15 mouse cellular contexts compared by ENCODE assay signal in genomic region chr9:42927498-42927897, GRCm38 (mm10). TPM values are rescaled to one million over a fixed set of nuclear protein-coding genes. Genes with fewer than 3 reads are reported as not detected.
DNase-seq lines count a peak whose midpoint lies in the region; ATAC-seq and TF ChIP-seq lines count a peak whose summit lies in the region.
"Had no signal": no experiment of that assay in that cellular context is flagged by ENCODE, and none has a peak within 500 bp of the region (broad histone marks: within the 10 kb centered on the region; RNA-seq: fewer than 3 reads in every experiment).

No protein-coding gene starts in this region.

- no peak overlapping the region for H3K9ac ChIP-seq in forebrain, embryonic 11.5 days (ENCODE audit: low read length)
- H3K9ac ChIP-seq in liver, postnatal 0 days (replicated peaks), result no peak overlapping the region
- H3K9ac ChIP-seq in liver, embryonic 12.5 days, result no peak overlapping the region
- no peak overlapping the region for H3K9ac ChIP-seq in limb, embryonic 11.5 days (ENCODE audit: low read length)
- H3K9ac ChIP-seq: forebrain, embryonic 12.5 days; neural tube, embryonic 13.5 days had no signal

- peaks cover 29% of the 10 kb centered on the region for H3K4me1 ChIP-seq in forebrain, embryonic 10.5 days
- no peaks in the 10 kb centered on the region; the same call in none of the 2 replicates for H3K4me1 ChIP-seq in forebrain, embryonic 11.5 days (replicated peaks; ENCODE audit: control insufficient read depth, insufficient read depth, low read length)
- no peaks in the 10 kb centered on the region for H3K4me1 ChIP-seq in liver, postnatal 0 days (ENCODE audit: insufficient read depth)
- no peaks in the 10 kb centered on the region for H3K4me1 ChIP-seq in liver, embryonic 12.5 days
- no peaks in the 10 kb centered on the region for H3K4me1 ChIP-seq in limb, embryonic 11.5 days (ENCODE audit: control insufficient read depth, insufficient read depth, low read length)

- H3K9me3 ChIP-seq in forebrain, embryonic 10.5 days, result no peaks in the 10 kb centered on the region
- no peaks in the 10 kb centered on the region for H3K9me3 ChIP-seq in forebrain, embryonic 11.5 days (ENCODE audit: control insufficient read depth, low read length)
- H3K9me3 ChIP-seq in liver, postnatal 0 days (ENCODE audit: low read length), result no peaks in the 10 kb centered on the region
- no peaks in the 10 kb centered on the region for H3K9me3 ChIP-seq in liver, embryonic 12.5 days (replicated peaks)
- H3K9me3 ChIP-seq in limb, embryonic 11.5 days (ENCODE audit: control insufficient read depth, low read length), result no peaks in the 10 kb centered on the region
- H3K9me3 ChIP-seq: forebrain, embryonic 12.5 days; neural tube, embryonic 13.5 days had no signal

- ATAC-seq in forebrain, embryonic 11.5 days (replicated peaks; ENCODE audit: low FRiP score), result no peak
- ATAC-seq in liver, postnatal 0 days, result peak; percentile 36
- ATAC-seq in liver, embryonic 12.5 days, result no peak
- ATAC-seq in limb, embryonic 11.5 days (ENCODE audit: insufficient number of reproducible peaks, low FRiP score, low TSS enrichment, low read depth), result peak; percentile 35; the same call in 1 of the 2 replicates
- ATAC-seq in monocyte, adult 5-6 weeks (replicated peaks; ENCODE audit: insufficient number of reproducible peaks, low FRiP score, low TSS enrichment, poor library complexity, severe bottlenecking), result no peak

- no peak overlapping the region for H3K4me2 ChIP-seq in forebrain, embryonic 11.5 days (ENCODE audit: low read depth, low read length, severe bottlenecking)
- H3K4me2 ChIP-seq in liver, postnatal 0 days (ENCODE audit: low read depth, low read length), result no peak overlapping the region
- H3K4me2 ChIP-seq in liver, embryonic 12.5 days, result no peak overlapping the region
- H3K4me2 ChIP-seq in limb, embryonic 11.5 days (ENCODE audit: low read depth, severe bottlenecking), result 0 out of 2 replicates have a peak overlapping the region, but pooled peaks have one; percentile 2
- H3K4me2 ChIP-seq: forebrain, embryonic 12.5 days; neural tube, embryonic 13.5 days had no signal

- H3K36me3 ChIP-seq in forebrain, embryonic 10.5 days (replicated peaks), result no peaks in the 10 kb centered on the region
- H3K36me3 ChIP-seq in forebrain, embryonic 11.5 days (ENCODE audit: control insufficient read depth, insufficient read depth, low read length), result no peaks in the 10 kb centered on the region
- H3K36me3 ChIP-seq in liver, postnatal 0 days (replicated peaks; ENCODE audit: insufficient read depth, low read length), result no peaks in the 10 kb centered on the region
- no peaks in the 10 kb centered on the region for H3K36me3 ChIP-seq in liver, embryonic 12.5 days
- H3K36me3 ChIP-seq in limb, embryonic 11.5 days (ENCODE audit: control insufficient read depth, insufficient read depth, low read length), result no peaks in the 10 kb centered on the region
- H3K36me3 ChIP-seq: forebrain, embryonic 12.5 days; neural tube, embryonic 13.5 days had no signal

- no peak for TF ChIP-seq EP300 in liver, postnatal 0 days (IDR thresholded peaks at IDR 0.05; ENCODE audit: low read depth)

- peak; percentile 17 for DNase-seq in forebrain, embryonic 10.5 days (ENCODE audit: extremely low spot score, low spot score)
- DNase-seq in forebrain, embryonic 11.5 days (ENCODE audit: low spot score), result no peak
- DNase-seq in liver, postnatal 0 days, result no peak
- peak; percentile 39 for DNase-seq in limb, embryonic 11.5 days (ENCODE audit: low spot score)
- DNase-seq in retina, embryonic 14.5 days (ENCODE audit: low spot score), result peak; percentile 62
- no peak for DNase-seq in layer of hippocampus, adult 9-10 months (ENCODE audit: low spot score)
- DNase-seq: cerebellum, postnatal 25 days; heart, postnatal 36 days; kidney, postnatal 14 days; right cerebral cortex, postnatal 14 days had no signal

- H3K27me3 ChIP-seq in forebrain, embryonic 10.5 days (ENCODE audit: poor library complexity, severe bottlenecking), result peaks cover 12% of the 10 kb centered on the region
- H3K27me3 ChIP-seq in forebrain, embryonic 11.5 days (ENCODE audit: control insufficient read depth, insufficient read depth, low read length), result no peaks in the 10 kb centered on the region
- H3K27me3 ChIP-seq in liver, postnatal 0 days (ENCODE audit: insufficient read depth, low read length), result no peaks in the 10 kb centered on the region
- H3K27me3 ChIP-seq in liver, embryonic 12.5 days (replicated peaks), result peaks cover 16% of the 10 kb centered on the region; the same call in 1 of the 2 replicates
- H3K27me3 ChIP-seq in limb, embryonic 11.5 days (ENCODE audit: control insufficient read depth, insufficient read depth, low read length), result no peaks in the 10 kb centered on the region

- no peak overlapping the region for H3K27ac ChIP-seq in forebrain, embryonic 10.5 days
- H3K27ac ChIP-seq in forebrain, embryonic 11.5 days (ENCODE audit: low read depth, low read length), result no peak overlapping the region
- no peak overlapping the region for H3K27ac ChIP-seq in liver, postnatal 0 days (ENCODE audit: low read depth)
- no peak overlapping the region for H3K27ac ChIP-seq in liver, embryonic 12.5 days
- no peak overlapping the region for H3K27ac ChIP-seq in limb, embryonic 11.5 days (replicated peaks; ENCODE audit: low read depth, low read length)
- H3K27ac ChIP-seq: forebrain, embryonic 12.5 days; macrophage; neural tube, embryonic 13.5 days had no signal

- H3K4me3 ChIP-seq in forebrain, embryonic 10.5 days, result no peak overlapping the region
- H3K4me3 ChIP-seq in forebrain, embryonic 11.5 days (ENCODE audit: low read depth, low read length), result no peak overlapping the region
- H3K4me3 ChIP-seq in liver, postnatal 0 days (ENCODE audit: low read depth, low read length), result no peak overlapping the region
- H3K4me3 ChIP-seq in liver, embryonic 12.5 days, result no peak overlapping the region
- H3K4me3 ChIP-seq in limb, embryonic 11.5 days (ENCODE audit: low read depth, low read length), result no peak overlapping the region
- H3K4me3 ChIP-seq: forebrain, embryonic 12.5 days; neural tube, embryonic 13.5 days had no signal

- 76% methylated on average over 10 of the region's 10 CpGs for WGBS in forebrain, embryonic 10.5 days
- 76% methylated on average over 10 of the region's 10 CpGs for WGBS in forebrain, embryonic 11.5 days
- 62% methylated on average over 10 of the region's 10 CpGs for WGBS in liver, postnatal 0 days (ENCODE audit: insufficient replicate concordance)
- 64% methylated on average over 10 of the region's 10 CpGs for WGBS in liver, embryonic 12.5 days (ENCODE audit: insufficient replicate concordance)
- WGBS in limb, embryonic 11.5 days, result 52% methylated on average over 10 of the region's 10 CpGs

- TF ChIP-seq CTCF in liver, postnatal 0 days (IDR thresholded peaks at IDR 0.05; ENCODE audit: low read depth), result no peak

RNA-seq across cellular contexts. Expression of gene Grik4, which starts 16.8 kb away (rescaled TPM):
- 1.0 and 1.5 TPM in 2 replicates for polyA plus RNA-seq in forebrain, embryonic 10.5 days (2016; fragmentation: Nextera tagmentation; extraction: Ambion mirVana)
- polyA plus RNA-seq in forebrain, embryonic 11.5 days (2014; fragmentation: Nextera tagmentation; extraction: Ambion mirVana), result 0.97 and 1.1 TPM in 2 replicates
- 0.05 and 0.08 TPM in 2 replicates for polyA plus RNA-seq in liver, postnatal 0 days (2015; fragmentation: Nextera tagmentation; extraction: Ambion mirVana)
- polyA plus RNA-seq in liver, embryonic 12.5 days (2016; fragmentation: Nextera tagmentation; extraction: Ambion mirVana), result 2.2 and 2.4 TPM in 2 replicates
- polyA plus RNA-seq in limb, embryonic 11.5 days (2014; fragmentation: Nextera tagmentation; extraction: Ambion mirVana), result 0.84 and 1.1 TPM in 2 replicates
- total RNA-seq in monocyte, adult 5-6 weeks (2017), result not detected in 3 replicates
- polyA plus RNA-seq: macrophage had no signal

Comparison
In these comparisons a context has a peak if more than half of its experiments do, and no peak if none do; other contexts are left out.
1. DNase-seq: peak in forebrain, embryonic 10.5 days (single experiment), limb, embryonic 11.5 days (single experiment) and retina, embryonic 14.5 days (single experiment); none in forebrain, embryonic 11.5 days (single experiment), liver, postnatal 0 days (single experiment) and layer of hippocampus, adult 9-10 months (single experiment).
2. ATAC-seq: peak in liver, postnatal 0 days (single experiment) and limb, embryonic 11.5 days (single experiment); none in forebrain, embryonic 11.5 days (single experiment), liver, embryonic 12.5 days (single experiment) and monocyte, adult 5-6 weeks (single experiment).